Mouse (Mus musculus) embryonic facial prominence, embryonic 15.5 days (tissue): ENCODE measurements around the gene Prdm8. TPM values are rescaled to one million over a fixed set of nuclear protein-coding genes. Genes with fewer than 3 reads are reported as not detected.

Experiments used
- ATAC-seq: fragments of 200-750 bp; cut with Nextera tagmentation; 2 replicates; pipeline ENCODE4 v1.8.0; 2017; ENCODE audit warnings: low read depth, moderate TSS enrichment; ENCODE audit not compliant: insufficient number of reproducible peaks, low FRiP score, low TSS enrichment
- H3K27ac ChIP-seq: fragments of 300-500 bp; sonication (generic); replicated peaks from 2 replicates; pipeline ENCODE4 v1.5.1; 2015; ENCODE audit warnings: mild to moderate bottlenecking, inconsistent platforms
- H3K27me3 ChIP-seq: fragments of 300-500 bp; sonication (generic); 2 replicates; pipeline ENCODE4 v1.6.1; 2015; ENCODE audit warnings: inconsistent platforms
- H3K36me3 ChIP-seq: fragments of 300-500 bp; sonication (generic); 2 replicates; pipeline ENCODE4 v1.6.1; 2015; ENCODE audit warnings: mild to moderate bottlenecking, inconsistent platforms
- H3K4me1 ChIP-seq: fragments of 300-500 bp; sonication (generic); 2 replicates; pipeline ENCODE4 v1.6.1; 2015; ENCODE audit warnings: inconsistent platforms
- H3K4me2 ChIP-seq: fragments of 300-500 bp; sonication (generic); replicated peaks from 2 replicates; pipeline ENCODE4 v1.6.1; 2015; ENCODE audit warnings: mild to moderate bottlenecking, inconsistent platforms
- H3K4me3 ChIP-seq: fragments of 300-500 bp; sonication (generic); replicated peaks from 2 replicates; pipeline ENCODE4 v1.5.1; 2015; ENCODE audit warnings: mild to moderate bottlenecking, inconsistent platforms
- H3K9ac ChIP-seq: fragments of 300-500 bp; sonication (generic); 2 replicates; pipeline ENCODE4 v1.6.1; 2015; ENCODE audit warnings: inconsistent platforms
- H3K9me3 ChIP-seq: fragments of 300-500 bp; sonication (generic); replicated peaks from 2 replicates; pipeline ENCODE4 v1.6.1; 2016; ENCODE audit warnings: inconsistent platforms
- WGBS: fragments of 180-500 bp; shearing (Covaris S2); methylation state at CpG from one replicate; pipeline ENCODE4 v1.1.7; 2015; 5-methylcytosine and 5-hydroxymethylcytosine counted together
- polyA plus RNA-seq: library from polyadenylated mRNA; unstranded; fragments of >200 nt; fragmentation: Nextera tagmentation; extraction: Ambion mirVana; gene quantifications from 2 replicates; pipeline ENCODE4 v1.2.1, GENCODE M21; 2015

Prdm8 gene
- polyA plus RNA-seq, 1 experiment from 2014 or later: 0.19 TPM

DNA sequence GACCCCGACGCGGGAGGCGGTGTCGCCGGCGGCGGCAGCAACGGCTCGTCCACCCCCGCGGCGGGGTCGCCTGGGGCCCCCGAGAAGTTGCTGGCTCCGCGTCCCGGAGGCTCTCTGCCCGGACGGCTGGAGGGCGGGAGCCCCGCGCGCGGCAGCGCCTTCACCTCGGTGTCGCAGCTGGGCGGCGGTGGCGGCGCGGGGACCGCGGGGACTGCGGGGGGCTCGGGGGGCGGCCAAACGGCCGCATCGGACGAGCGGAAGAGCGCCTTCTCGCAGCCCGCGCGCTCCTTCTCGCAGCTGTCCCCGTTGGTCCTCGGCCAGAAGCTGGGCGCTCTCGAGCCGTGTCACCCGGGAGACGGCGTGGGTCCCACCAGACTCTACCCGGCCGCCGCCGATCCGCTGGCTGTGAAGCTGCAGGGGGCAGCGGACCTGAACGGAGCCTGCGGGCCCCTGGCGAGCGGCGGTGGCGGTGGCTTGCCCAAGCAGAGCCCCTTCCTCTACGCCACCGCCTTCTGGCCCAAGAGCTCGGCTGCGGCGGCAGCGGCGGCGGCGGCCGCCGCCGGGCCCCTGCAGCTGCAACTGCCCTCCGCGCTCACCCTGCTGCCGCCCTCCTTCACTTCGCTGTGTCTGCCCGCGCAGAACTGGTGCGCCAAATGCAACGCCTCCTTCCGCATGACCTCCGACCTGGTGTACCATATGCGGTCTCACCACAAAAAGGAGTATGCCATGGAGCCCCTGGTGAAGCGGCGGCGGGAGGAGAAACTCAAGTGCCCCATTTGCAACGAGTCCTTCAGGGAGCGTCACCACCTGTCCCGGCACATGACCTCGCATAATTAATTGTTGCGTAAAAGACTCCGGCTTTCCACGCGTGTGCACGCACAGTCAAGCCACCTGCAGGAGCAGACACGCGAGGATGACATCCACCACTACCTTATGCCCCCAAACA is 19.1 kb downstream of the Prdm8 start:
- under 1% methylated on average over 83 of the region's 106 CpGs for WGBS
- Histone ChIP-seq H3K27ac (no peak overlapping the region), H3K4me1 (peaks cover 37% of the 10 kb centered on the region), H3K27me3 (peaks cover 94% of the 10 kb centered on the region), H3K9me3 (no peaks in the 10 kb centered on the region), H3K9ac (no peak overlapping the region), H3K36me3 (no peaks in the 10 kb centered on the region), H3K4me3 (peak overlapping the region; percentile 55), H3K4me2 (peak overlapping the region; percentile 95)
- no peak for ATAC-seq

GRCm38 (mm10) chr5:98189181-98190180 is 22.5 kb downstream of the Prdm8 start:
- H3K36me3 ChIP-seq: no peaks in the 10 kb centered on the region
- H3K9ac ChIP-seq: no peak overlapping the region
- H3K27ac ChIP-seq: no peak overlapping the region
- 2% methylated on average over 31 of the region's 31 CpGs for WGBS
- H3K4me3 ChIP-seq: 0 out of 2 replicates have a peak overlapping the region, but pooled peaks have one; percentile 7
- no peaks in the 10 kb centered on the region for H3K9me3 ChIP-seq
- peak overlapping the region; percentile 13 for H3K4me2 ChIP-seq
- 0 out of 2 replicates have a peak, but pooled peaks have one; percentile 17 for ATAC-seq
- H3K4me1 ChIP-seq: peaks cover 34% of the 10 kb centered on the region
- peaks cover 71% of the 10 kb centered on the region for H3K27me3 ChIP-seq

- Histone ChIP-seq H3K36me3 (no peaks in the 10 kb centered on the region), H3K4me3 (no peak overlapping the region), H3K27ac (no peak overlapping the region), H3K4me1 (peaks cover 12% of the 10 kb centered on the region), H3K9ac (no peak overlapping the region), H3K27me3 (peaks cover 45% of the 10 kb centered on the region), H3K9me3 (no peaks in the 10 kb centered on the region), H3K4me2 (no peak overlapping the region)
- ATAC-seq: no peak
- WGBS: 25% methylated on average over 4 of the region's 4 CpGs
These were observed 25.4 kb downstream of the Prdm8 start for GRCm38 (mm10) chr5:98192295-98192983.

- H3K4me2 ChIP-seq: no peak overlapping the region
- peaks cover 2% of the 10 kb centered on the region; the same call in 1 of the 2 replicates for H3K4me1 ChIP-seq
- H3K27ac ChIP-seq: no peak overlapping the region
- H3K27me3 ChIP-seq: peaks cover 23% of the 10 kb centered on the region
- H3K9ac ChIP-seq: no peak overlapping the region
- 85% methylated on average over 1 of the region's 1 CpGs for WGBS
- no peak for ATAC-seq
- H3K36me3 ChIP-seq: no peaks in the 10 kb centered on the region
- H3K4me3 ChIP-seq: no peak overlapping the region
- H3K9me3 ChIP-seq: no peaks in the 10 kb centered on the region
These were observed 28.0 kb downstream of the Prdm8 start for GRCm38 (mm10) chr5:98194959-98195358.

DNA sequence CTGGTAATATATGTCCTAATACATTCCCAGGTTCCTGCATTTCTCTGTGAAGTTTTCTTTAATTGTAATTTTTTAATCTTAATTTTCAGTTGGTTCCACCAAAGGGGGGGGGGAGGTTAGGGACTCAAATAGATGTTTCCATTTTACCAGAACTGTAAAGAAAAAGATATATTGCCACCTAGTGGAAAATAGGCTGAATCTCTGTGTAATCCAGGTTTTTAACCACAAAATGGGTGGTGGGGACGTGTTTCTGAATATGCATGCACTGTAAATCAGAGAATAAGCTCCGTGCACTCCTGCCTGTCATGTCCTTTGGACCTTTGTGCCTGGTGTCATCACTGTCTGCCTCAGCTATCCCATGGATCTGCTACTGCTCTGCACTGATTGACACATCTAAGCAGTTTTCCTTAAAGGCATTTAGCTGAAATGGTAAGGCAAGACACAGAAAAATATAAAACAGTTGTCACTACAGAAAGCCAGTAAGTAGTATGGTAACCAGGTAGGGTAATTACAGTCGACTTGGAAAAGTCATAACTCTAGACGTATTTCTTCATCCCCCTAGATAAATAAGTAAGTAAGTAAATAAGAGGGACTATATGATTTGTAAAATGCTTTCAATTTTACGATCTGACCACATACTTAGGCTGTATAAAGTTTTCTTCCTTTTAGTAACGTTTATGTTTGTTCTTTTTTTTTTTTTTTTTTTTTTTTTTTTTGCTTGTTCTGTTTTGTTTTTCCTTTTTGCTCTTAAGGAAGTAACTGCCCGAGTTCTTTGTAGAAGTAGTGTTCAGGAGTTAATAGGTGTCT is 31.6 kb downstream of the Prdm8 start:
- no peaks in the 10 kb centered on the region for H3K36me3 ChIP-seq
- H3K4me1 ChIP-seq: no peaks in the 10 kb centered on the region
- ATAC-seq: no peak
- H3K27me3 ChIP-seq: peaks cover 8% of the 10 kb centered on the region; the same call in 1 of the 2 replicates
- no peak overlapping the region for H3K4me3 ChIP-seq
- 36% methylated on average over 7 of the region's 7 CpGs for WGBS
- H3K27ac ChIP-seq: no peak overlapping the region
- H3K9ac ChIP-seq: no peak overlapping the region
- no peak overlapping the region for H3K4me2 ChIP-seq
- H3K9me3 ChIP-seq: no peaks in the 10 kb centered on the region

DNA sequence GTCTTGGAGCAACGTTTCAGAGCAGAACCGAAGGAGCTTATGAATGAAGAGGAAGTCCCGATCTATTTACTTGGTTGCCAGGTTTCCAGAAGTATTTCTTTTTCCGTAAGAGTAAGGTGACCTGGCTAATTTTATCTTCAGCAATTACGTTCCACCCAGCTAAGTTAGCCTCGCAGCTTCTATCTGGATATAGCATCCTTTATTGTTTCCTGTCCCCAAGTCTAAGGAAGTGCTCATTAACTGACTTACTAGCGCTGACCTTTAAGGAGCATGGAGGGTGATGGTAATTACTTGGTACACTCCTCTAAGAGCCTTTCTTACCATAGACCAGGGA is 32.2 kb downstream of the Prdm8 start:
- Histone ChIP-seq H3K4me2 (no peak overlapping the region), H3K4me1 (no peaks in the 10 kb centered on the region), H3K9ac (no peak overlapping the region), H3K4me3 (no peak overlapping the region), H3K27ac (no peak overlapping the region), H3K36me3 (no peaks in the 10 kb centered on the region), H3K9me3 (no peaks in the 10 kb centered on the region), H3K27me3 (peaks cover 7% of the 10 kb centered on the region; the same call in 1 of the 2 replicates)
- no peak for ATAC-seq
- WGBS: 27% methylated on average over 7 of the region's 7 CpGs

GRCm38 (mm10) chr5:98201606-98202005 is 34.6 kb downstream of the Prdm8 start:
- H3K36me3 ChIP-seq: no peaks in the 10 kb centered on the region
- H3K9ac ChIP-seq: no peak overlapping the region
- ATAC-seq: no peak
- H3K9me3 ChIP-seq: no peaks in the 10 kb centered on the region
- no peak overlapping the region for H3K4me2 ChIP-seq
- peaks cover 4% of the 10 kb centered on the region; the same call in 1 of the 2 replicates for H3K27me3 ChIP-seq
- WGBS: 62% methylated on average over 3 of the region's 3 CpGs
- H3K4me3 ChIP-seq: no peak overlapping the region
- H3K27ac ChIP-seq: no peak overlapping the region
- H3K4me1 ChIP-seq: no peaks in the 10 kb centered on the region

DNA sequence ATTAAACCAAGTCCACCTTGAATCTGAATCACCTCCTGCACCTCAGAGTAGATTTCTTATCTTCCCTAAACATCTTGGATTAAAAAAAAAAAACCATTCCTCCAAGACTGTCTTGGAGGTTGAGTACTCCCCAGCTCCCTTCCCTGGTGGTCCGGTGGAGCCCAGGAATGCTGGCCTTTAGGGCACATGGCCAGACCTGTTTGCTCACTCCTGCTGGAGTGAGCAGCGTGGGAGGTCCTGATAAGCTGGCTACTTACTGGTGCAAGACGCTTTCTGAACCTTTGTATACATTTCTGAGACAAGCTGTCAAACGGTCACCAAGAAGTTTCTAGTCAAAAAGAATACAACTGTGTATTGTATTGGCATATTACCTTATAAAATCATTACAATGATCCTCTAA is 36.0 kb downstream of the Prdm8 start:
- Histone ChIP-seq H3K9ac (no peak overlapping the region), H3K4me1 (no peaks in the 10 kb centered on the region), H3K27ac (no peak overlapping the region), H3K9me3 (no peaks in the 10 kb centered on the region), H3K36me3 (no peaks in the 10 kb centered on the region), H3K27me3 (peaks cover 4% of the 10 kb centered on the region; the same call in 1 of the 2 replicates), H3K4me2 (no peak overlapping the region), H3K4me3 (no peak overlapping the region)
- ATAC-seq: no peak
- WGBS: 60% methylated on average over 4 of the region's 4 CpGs

- no peak overlapping the region for H3K4me2 ChIP-seq
- WGBS: 62% methylated on average over 4 of the region's 4 CpGs
These were observed 45.5 kb downstream of the Prdm8 start for GRCm38 (mm10) chr5:98212501-98212900.

GRCm38 (mm10) chr5:98221956-98222355 is 55.0 kb downstream of the Prdm8 start:
- WGBS: 61% methylated on average over 4 of the region's 4 CpGs

More at GRCm38 (mm10) chr5:98212501-98212900, 45.5 kb downstream of the Prdm8 start:
- Histone ChIP-seq H3K9ac (no peak overlapping the region), H3K4me1 (no peaks in the 10 kb centered on the region), H3K4me3 (no peak overlapping the region), H3K36me3 (no peaks in the 10 kb centered on the region), H3K27me3 (no peaks in the 10 kb centered on the region), H3K27ac (no peak overlapping the region), H3K9me3 (no peaks in the 10 kb centered on the region)
- ATAC-seq: no peak

More at GRCm38 (mm10) chr5:98221956-98222355, 55.0 kb downstream of the Prdm8 start:
- Histone ChIP-seq H3K36me3 (no peaks in the 10 kb centered on the region), H3K9me3 (no peaks in the 10 kb centered on the region), H3K4me3 (no peak overlapping the region), H3K4me2 (no peak overlapping the region), H3K9ac (no peak overlapping the region), H3K27ac (no peak overlapping the region), H3K27me3 (no peaks in the 10 kb centered on the region), H3K4me1 (no peaks in the 10 kb centered on the region)
- ATAC-seq: no peak
